Mouse (Mus musculus) G1E (cell line): ENCODE data around the gene Nat8.
"Not testable (repeated sequence)": the region's sequence is repeated elsewhere in the genome, so short reads cannot be mapped to it uniquely, and the experiment has no call there.

Source experiments
- CTCF ChIP-seq: IDR thresholded peaks from 2 replicates; pipeline ENCODE4 v1.5.1; 2012; ENCODE audit warnings: low read depth, low read length, inconsistent platforms, mixed read lengths
- TAL1 ChIP-seq: conservative IDR thresholded peaks from 2 replicates; pipeline ENCODE4 v1.6.1; 2012; ENCODE audit warnings: low read depth, low read length, inconsistent platforms, mixed read lengths

- not testable (repeated sequence) for TF ChIP-seq TAL1, CTCF
Measured at GRCm38 (mm10) chr6:85803180-85803579, 28.7 kb downstream of the Nat8 start.
